Mouse (Mus musculus) NIH3T3 (cell line): ENCODE results near the gene Mblac1.
"Not testable (repeated sequence)": the region's sequence is repeated elsewhere in the genome, so short reads cannot be mapped to it uniquely, and the experiment has no call there.

Experiments
- DNase-seq: peaks from one replicate; pipeline ENCODE4 v3.0.0-alpha.2; 2012; ENCODE audit warnings: low read depth

Gene Mblac1

GRCm38 (mm10) chr5:138216632-138217031, 22.5 kb downstream of the Mblac1 start:
- not testable (repeated sequence) for DNase-seq

GRCm38 (mm10) chr5:138219864-138220263, 25.8 kb downstream of the Mblac1 start:
- DNase-seq, result no peak

GRCm38 (mm10) chr5:138222111-138222510, 28.0 kb downstream of the Mblac1 start:
- peak; percentile 89 for DNase-seq

GRCm38 (mm10) chr5:138223287-138223686, 29.2 kb downstream of the Mblac1 start:
- no peak for DNase-seq

- DNase-seq, result no peak
Observed at GRCm38 (mm10) chr5:138225700-138226099, 31.6 kb downstream of the Mblac1 start, which contains the start of gene Nxpe5. Nxpe5 (plus strand) TSS chr5:138225898.

- DNase-seq, result no peak
Observed at GRCm38 (mm10) chr5:138226491-138226890, 32.4 kb downstream of the Mblac1 start.

GRCm38 (mm10) chr5:138227367-138227766, 33.3 kb downstream of the Mblac1 start:
- no peak for DNase-seq

GRCm38 (mm10) chr5:138228026-138228425, 33.9 kb downstream of the Mblac1 start:
- peak; percentile 63 for DNase-seq

- no peak for DNase-seq
Observed at GRCm38 (mm10) chr5:138229511-138229910, 35.4 kb downstream of the Mblac1 start.

GRCm38 (mm10) chr5:138233778-138234177, 39.7 kb downstream of the Mblac1 start:
- DNase-seq, result no peak

- no peak for DNase-seq
Observed at GRCm38 (mm10) chr5:138234224-138234623, 40.1 kb downstream of the Mblac1 start.

- DNase-seq, result no peak
Observed at GRCm38 (mm10) chr5:138241511-138241910, 47.4 kb downstream of the Mblac1 start.
